Mouse (Mus musculus) testis, adult 2 months (tissue): Measurements from ENCODE around the gene Tbc1d12. TPM values are rescaled to one million over a fixed set of nuclear protein-coding genes. Genes with fewer than 3 reads are reported as not detected.

ENCODE experiments used
- H3K27ac ChIP-seq: fragments of 200-500 bp; 2 replicates; pipeline ENCODE4 v1.5.1; 2012; ENCODE audit warnings: low read depth, low read length; ENCODE audit not compliant: control insufficient read depth, insufficient read depth
- H3K27me3 ChIP-seq: fragments of 200-500 bp; 2 replicates; pipeline ENCODE4 v1.6.1; 2012; ENCODE audit warnings: mild to moderate bottlenecking, low read length, moderate library complexity; ENCODE audit not compliant: control insufficient read depth, insufficient read depth
- H3K36me3 ChIP-seq: fragments of 200-500 bp; 2 replicates; pipeline ENCODE4 v1.6.1; 2012; ENCODE audit warnings: mild to moderate bottlenecking, low read length; ENCODE audit not compliant: control insufficient read depth, insufficient read depth
- H3K4me1 ChIP-seq: fragments of 200-500 bp; 2 replicates; pipeline ENCODE4 v1.6.1; 2012; ENCODE audit warnings: low read length; ENCODE audit not compliant: control insufficient read depth, insufficient read depth
- H3K4me3 ChIP-seq: fragments of 200-500 bp; 2 replicates; pipeline ENCODE4 v1.5.1; 2012; ENCODE audit warnings: low read depth, mild to moderate bottlenecking, low read length, moderate library complexity, mixed read lengths; ENCODE audit not compliant: control insufficient read depth
- CTCF ChIP-seq: fragments of 200-500 bp; IDR thresholded peaks from 2 replicates; pipeline ENCODE4 v1.5.1; 2012; ENCODE audit warnings: low read depth, mild to moderate bottlenecking, inconsistent platforms, low read length, moderate library complexity; ENCODE audit not compliant: control insufficient read depth, insufficient read depth, insufficient replicate concordance
- POLR2A ChIP-seq: fragments of 200-500 bp; IDR thresholded peaks from 2 replicates; pipeline ENCODE4 v1.6.1; 2012; ENCODE audit warnings: low read depth, mild to moderate bottlenecking, inconsistent platforms, low read length, moderate library complexity; ENCODE audit not compliant: control insufficient read depth
- polyA plus RNA-seq: library from polyadenylated mRNA; depleted of rRNA; stranded (reverse); fragments of >200 nt; gene quantifications from 2 replicates; pipeline ENCODE4 v1.2.3, GENCODE M21; 2012; rRNA removed

Tbc1d12 gene
- polyA plus RNA-seq, 1 experiment = 5.0 TPM

GRCm38 (mm10) chr19:38930788-38931565, 94.6 kb downstream of the Tbc1d12 start, which contains the start of gene Hells:
TSS of gene Hells (plus strand) at chr19:38930915.
- TF ChIP-seq POLR2A = peak; percentile 74
- TF ChIP-seq CTCF = no peak
- Histone ChIP-seq H3K36me3 (no peaks in the 10 kb centered on the region), H3K4me3 (peak within 1 kb of the TSS; percentile 89), H3K27ac (peak within 1 kb of the TSS; percentile 68), H3K4me1 (peaks cover 4% of the 10 kb centered on the region), H3K27me3 (no peaks in the 10 kb centered on the region)

GRCm38 (mm10) chr19:38931566-38931890, 95.1 kb downstream of the Tbc1d12 start:
- no peaks in the 10 kb centered on the region for H3K27me3 ChIP-seq
- H3K4me3 ChIP-seq = peak overlapping the region; percentile 89; the same call in 1 of the 2 replicates
- H3K27ac ChIP-seq = no peak overlapping the region
- TF ChIP-seq POLR2A (no peak), CTCF (no peak)
- H3K4me1 ChIP-seq = peaks cover 4% of the 10 kb centered on the region
- no peaks in the 10 kb centered on the region for H3K36me3 ChIP-seq

- TF ChIP-seq CTCF (no peak), POLR2A (no peak)
- no peaks in the 10 kb centered on the region for H3K27me3 ChIP-seq
- no peak overlapping the region for H3K4me3 ChIP-seq
- no peaks in the 10 kb centered on the region for H3K4me1 ChIP-seq
- no peaks in the 10 kb centered on the region for H3K36me3 ChIP-seq
- H3K27ac ChIP-seq = no peak overlapping the region
Observed at GRCm38 (mm10) chr19:38944590-38945307, 108.4 kb downstream of the Tbc1d12 start.

Other genes starting within 250 kb of the Tbc1d12 start
- gene Noc3l, start 17.3 kb upstream of the Tbc1d12 start, polyA plus RNA-seq = 3.0 and 3.4 TPM in 2 replicates
- gene Hells, start 94.3 kb downstream of the Tbc1d12 start, polyA plus RNA-seq = 2.7 and 5.5 TPM in 2 replicates
- 0.37 and 0.93 TPM in 2 replicates for gene Cyp2c55, start 170.4 kb downstream of the Tbc1d12 start, polyA plus RNA-seq
- gene Cyp2c65, start 224.4 kb downstream of the Tbc1d12 start, polyA plus RNA-seq = 0.41 and 0.55 TPM in 2 replicates